Mouse (Mus musculus) heart, postnatal 25 days (tissue): ENCODE measurements around the gene Padi3. TPM values are rescaled to one million over a fixed set of nuclear protein-coding genes. Genes with fewer than 3 reads are reported as not detected.
A peak's percentile ranks its signal among the peaks of the same experiment; 100 is the strongest.

ENCODE experiments used
- DNase-seq: peaks from one replicate; pipeline ENCODE4 v3.0.0; 2022; ENCODE audit warnings: low spot score
- intact Hi-C: fragments of 180-260 bp; cut with DNase I; formaldehyde crosslinking; loops from one replicate; pipeline ENCODE4 v1.15.1; 2025
- total RNA-seq, 2 experiments: library from RNA; stranded (reverse); gene quantifications; 2 replicates each; pipeline ENCODE4 v1.2.3; 2021

The Padi3 gene
- total RNA-seq, 2 experiments from 2014 or later = 0.20 TPM; not detected in 1

DNA sequence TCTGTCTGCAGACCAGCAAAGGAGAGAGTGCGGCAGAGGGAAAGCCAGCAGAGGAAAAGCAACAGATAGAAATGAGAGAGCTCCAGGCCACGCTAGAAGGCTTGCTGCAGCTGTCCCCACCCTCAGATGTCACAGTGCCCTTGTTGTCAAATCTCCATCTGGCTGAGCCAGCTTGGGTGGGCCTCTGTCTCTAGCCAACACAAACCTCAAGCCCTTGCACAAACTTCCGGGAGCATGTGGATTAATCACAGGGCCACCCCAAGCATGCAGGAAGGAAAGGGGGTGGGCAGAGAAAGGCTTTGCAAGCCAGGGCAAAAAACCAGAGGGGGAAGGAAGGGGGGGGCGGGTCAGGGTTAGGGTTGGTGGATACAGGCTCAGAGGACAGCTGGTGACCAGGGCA lies 23.0 kb downstream of the Padi3 start:
- peak; percentile 52 for DNase-seq
- intact Hi-C loops = no loop called here

- no peak for DNase-seq
- intact Hi-C loops = no loop called here
These were observed 25.2 kb downstream of the Padi3 start for GRCm38 (mm10) chr4:140785217-140785616.

- intact Hi-C loops = no loop called here
- no peak for DNase-seq
These were observed 26.0 kb downstream of the Padi3 start for GRCm38 (mm10) chr4:140784292-140784945.

- DNase-seq = no peak
- intact Hi-C loops = no loop called here
These were observed 27.6 kb downstream of the Padi3 start for GRCm38 (mm10) chr4:140782821-140783220.

GRCm38 (mm10) chr4:140780507-140780906 lies 29.9 kb downstream of the Padi3 start:
- DNase-seq = no peak
- intact Hi-C loops = no loop called here

- intact Hi-C loops = no loop called here
- DNase-seq = no peak
These were observed 30.5 kb downstream of the Padi3 start for GRCm38 (mm10) chr4:140779803-140780397.

- intact Hi-C loops = no loop called here
- no peak for DNase-seq
These were observed 33.8 kb downstream of the Padi3 start for GRCm38 (mm10) chr4:140776623-140777022.

DNA sequence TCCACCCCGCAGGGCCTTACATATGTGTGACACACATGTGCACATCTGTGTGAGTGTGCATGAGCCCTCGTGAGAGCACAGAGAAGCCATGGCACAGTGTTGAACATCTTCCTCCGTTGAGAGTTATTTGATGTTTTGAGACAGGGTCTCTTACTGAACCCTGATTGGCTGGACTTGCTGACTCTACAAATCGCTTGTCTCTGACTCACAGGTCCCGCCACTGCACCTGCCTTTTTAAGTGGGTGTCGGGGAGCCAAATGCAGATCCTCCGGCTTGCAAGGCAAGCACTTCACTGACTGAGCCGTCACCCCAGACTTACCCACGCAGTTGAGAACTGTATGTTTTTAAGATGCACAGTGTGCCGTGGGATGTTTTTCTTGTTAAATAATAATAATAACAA lies 34.6 kb downstream of the Padi3 start:
- DNase-seq = no peak
- intact Hi-C loops = no loop called here

DNA sequence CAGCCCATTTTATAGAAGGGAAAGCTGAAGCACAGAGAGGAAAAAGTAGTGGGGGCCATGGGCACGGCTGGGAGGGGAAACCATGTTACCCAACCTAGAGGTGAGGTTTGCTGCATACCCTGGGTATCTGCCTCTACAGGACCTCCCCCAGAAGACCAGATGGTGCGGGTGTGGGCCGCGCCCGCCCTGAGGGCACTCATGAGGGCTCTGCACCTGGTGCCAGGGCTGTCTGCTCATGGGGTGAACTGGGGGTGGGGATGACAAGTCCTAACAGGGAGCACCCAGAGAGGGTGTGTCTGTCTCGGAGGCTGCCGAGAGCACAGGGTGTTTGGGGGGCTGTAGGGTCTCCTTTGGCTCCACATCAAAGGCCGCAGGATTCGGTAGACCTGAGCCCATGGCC lies 35.6 kb downstream of the Padi3 start:
- no peak for DNase-seq
- intact Hi-C loops = no loop called here

DNA sequence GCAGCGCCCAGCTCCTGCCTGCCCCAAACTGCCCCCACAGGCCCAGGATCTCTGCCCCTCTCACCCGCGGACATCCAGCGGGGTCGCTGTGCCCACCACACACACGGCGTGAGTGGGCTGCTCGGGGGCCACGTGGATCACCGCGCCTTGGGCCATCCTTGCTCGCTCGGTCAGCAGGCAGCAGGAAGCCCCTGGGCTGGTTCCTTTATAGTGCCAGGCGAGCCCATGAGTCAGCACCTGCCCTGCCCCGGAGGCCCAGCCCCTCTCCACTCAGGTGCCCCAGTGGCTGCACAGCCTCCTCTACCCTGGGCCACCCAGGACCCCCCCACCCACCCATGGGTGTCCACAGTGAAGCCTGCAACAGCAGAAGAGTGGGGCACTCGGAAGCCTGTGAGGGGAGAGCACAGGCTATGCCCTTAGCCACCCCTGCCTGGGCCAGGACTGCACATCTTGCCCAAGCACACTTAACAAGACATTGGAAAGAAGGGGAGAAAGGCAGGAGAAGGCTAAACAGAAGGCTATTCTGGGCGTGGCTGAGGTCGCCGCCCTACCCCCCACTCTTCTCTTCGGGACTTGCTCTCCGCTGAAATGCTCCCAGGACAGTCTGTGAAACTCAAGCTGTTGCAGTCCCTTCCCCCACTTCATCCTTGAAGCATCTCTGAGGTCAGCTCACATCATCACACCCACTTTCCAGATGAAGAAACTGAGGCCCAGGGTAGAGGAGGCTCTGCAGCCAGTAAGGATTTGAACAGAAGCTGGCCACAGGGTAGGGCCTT lies 36.2 kb downstream of the Padi3 start, which contains the start of gene Padi4:
Gene Padi4, minus strand, starts transcription at position 212 of the 776 bp plus-strand sequence.
- no peak for DNase-seq
- intact Hi-C loops = no loop called here

GRCm38 (mm10) chr4:140771091-140771490 lies 39.4 kb downstream of the Padi3 start:
- DNase-seq = no peak
- intact Hi-C loops = no loop called here

DNA sequence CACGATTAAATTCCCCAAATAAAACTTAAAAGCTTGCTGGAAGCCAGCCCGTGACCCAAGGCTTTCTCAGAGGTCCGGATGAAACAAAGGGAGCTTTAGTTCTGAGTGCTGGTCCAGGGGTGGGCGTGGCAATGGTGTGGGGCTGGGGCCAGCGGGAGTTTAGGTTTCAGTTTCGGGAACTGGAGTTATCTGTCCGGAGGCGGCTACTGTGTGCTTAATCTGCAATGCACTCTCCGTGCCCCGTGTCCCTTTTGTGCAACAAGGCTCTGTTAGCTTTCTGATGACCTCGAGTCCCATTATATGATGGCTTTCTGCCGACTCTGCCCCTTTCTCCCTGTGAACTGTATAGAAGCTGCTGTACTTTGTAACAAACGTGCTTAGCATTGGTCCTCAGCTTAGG lies 40.0 kb downstream of the Padi3 start:
- peak; percentile 46 for DNase-seq
- intact Hi-C loops = no loop called here

DNA sequence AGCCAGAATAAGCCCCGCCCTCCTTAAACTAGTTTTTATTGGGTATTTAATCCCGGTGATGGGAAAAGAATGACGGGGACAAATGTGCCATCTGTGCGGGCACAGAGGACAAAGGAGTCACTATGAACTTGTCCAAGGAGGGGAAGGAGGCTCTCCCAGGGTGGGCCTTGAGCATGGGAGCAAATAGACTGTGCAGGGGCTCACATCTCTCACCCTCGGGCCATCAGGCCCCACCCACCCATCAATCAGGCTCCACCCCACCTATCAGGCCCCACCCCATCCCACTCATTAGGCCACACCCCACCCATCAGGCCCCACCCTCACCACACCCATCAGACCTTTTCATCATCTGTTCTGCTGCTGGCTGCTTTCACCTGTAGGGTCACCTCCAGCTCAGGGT lies 41.5 kb downstream of the Padi3 start:
- intact Hi-C loops = no loop called here
- DNase-seq = no peak

- intact Hi-C loops = no loop called here
- DNase-seq = no peak
These were observed 44.5 kb downstream of the Padi3 start for GRCm38 (mm10) chr4:140765936-140766335.

- intact Hi-C loops = loop anchor here (1.0 kb wide), 1 partner anchor 139 kb away; no protein-coding TSS in a partner anchor
- no peak for DNase-seq
These were observed 47.3 kb downstream of the Padi3 start for GRCm38 (mm10) chr4:140763158-140763557.

- intact Hi-C loops = no loop called here
- DNase-seq = no peak
These were observed 48.8 kb downstream of the Padi3 start for GRCm38 (mm10) chr4:140761601-140762000.

DNA sequence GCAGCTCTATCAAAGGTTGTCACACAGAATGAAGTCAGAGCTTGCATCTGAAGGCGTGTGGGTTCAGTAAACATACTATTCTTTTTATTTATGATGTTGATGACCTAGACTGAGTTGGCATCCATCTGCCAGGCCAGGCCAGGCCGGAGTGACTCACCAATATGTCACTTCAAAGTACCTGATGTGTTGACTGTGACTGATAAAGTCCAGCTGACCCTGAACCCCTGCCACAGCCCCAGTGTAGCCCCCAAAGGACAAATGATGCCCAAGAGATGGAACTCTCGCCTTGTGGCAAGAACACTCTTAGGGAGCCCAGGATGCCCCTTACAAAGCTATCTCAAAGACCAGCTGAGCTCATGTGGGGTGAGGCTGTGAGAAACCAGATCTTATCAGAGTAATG lies 54.6 kb downstream of the Padi3 start:
- DNase-seq = no peak
- intact Hi-C loops = no loop called here

DNA sequence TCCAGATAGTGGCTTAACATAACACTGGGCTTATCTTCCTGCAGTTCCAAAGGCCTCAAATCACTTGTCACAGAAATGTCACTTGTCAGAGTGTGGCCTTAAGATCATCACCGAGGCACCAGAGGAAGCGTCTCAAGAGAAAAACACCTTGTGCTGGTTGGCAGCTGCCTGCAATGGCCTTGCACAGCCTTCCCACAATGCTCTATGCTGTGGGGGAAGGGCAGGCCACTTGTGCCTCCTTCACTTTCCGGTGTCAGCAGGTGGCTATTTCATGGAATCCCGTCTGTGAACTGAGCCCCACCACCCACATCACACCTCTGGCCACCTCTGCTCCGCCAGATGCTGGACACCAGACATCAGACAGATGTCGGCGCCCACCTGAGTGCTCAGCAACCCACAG lies 57.1 kb downstream of the Padi3 start:
- DNase-seq = no peak
- intact Hi-C loops = no loop called here

DNA sequence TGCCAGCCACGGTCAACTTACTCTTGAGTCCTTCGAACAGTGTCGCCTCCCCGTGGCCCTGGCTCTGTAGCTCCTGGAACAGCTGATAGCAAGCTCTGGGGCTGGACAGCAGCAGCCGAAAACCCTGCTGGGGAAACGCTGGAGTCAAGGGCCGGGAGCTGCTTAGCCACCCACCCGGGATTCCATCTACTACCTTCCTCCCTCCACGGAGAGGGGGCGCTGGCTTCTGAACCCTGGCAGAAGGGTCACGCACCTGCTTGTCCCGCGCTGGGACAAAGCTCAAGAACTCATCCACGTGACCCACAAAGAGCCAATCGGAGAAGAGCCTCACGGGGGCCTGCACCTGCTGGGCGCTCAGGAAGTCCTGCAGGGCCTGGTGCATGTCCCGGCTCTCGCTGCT lies 60.1 kb downstream of the Padi3 start:
- DNase-seq = no peak
- intact Hi-C loops = no loop called here

DNA sequence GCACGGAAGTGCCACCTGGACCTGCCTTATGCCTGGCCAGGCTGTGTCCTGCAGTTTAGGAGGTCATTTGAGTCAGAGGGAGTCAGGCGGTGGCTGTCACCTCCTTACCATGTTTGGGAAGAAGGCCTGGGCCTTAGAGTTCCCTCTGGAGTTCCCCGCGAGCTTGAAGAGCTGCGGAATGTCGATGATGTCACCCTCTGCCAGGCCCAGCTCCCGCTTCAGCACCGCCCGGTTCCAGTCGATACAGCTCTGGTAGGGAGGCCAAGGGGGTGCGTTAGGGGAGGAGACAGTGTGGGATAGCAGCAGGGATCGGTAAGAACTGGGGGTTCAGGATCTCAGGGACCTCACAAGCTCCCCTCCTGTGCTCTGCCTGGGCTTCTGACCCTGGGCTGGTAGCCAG lies 62.5 kb downstream of the Padi3 start:
- no peak for DNase-seq
- intact Hi-C loops = no loop called here

- DNase-seq = no peak
- intact Hi-C loops = no loop called here
These were observed 65.8 kb downstream of the Padi3 start for GRCm38 (mm10) chr4:140744654-140745053.
